Mouse (Mus musculus) G1E (cell line): ENCODE results near the gene Zcchc12.

Experiments
- CTCF ChIP-seq: IDR thresholded peaks from 2 replicates; pipeline ENCODE4 v1.5.1; 2012; ENCODE audit warnings: low read depth, low read length, inconsistent platforms, mixed read lengths
- GATA1 ChIP-seq: IDR thresholded peaks from 2 replicates; pipeline ENCODE4 v1.6.1; 2012; ENCODE audit warnings: borderline replicate concordance, low read length, inconsistent platforms, mixed read lengths

GRCm38 (mm10) chrX:36221366-36221765 is 25.7 kb downstream of the Zcchc12 start:
- TF ChIP-seq CTCF (no peak), GATA1 (no peak)
